Mouse (Mus musculus) brain, adult 10 weeks (tissue): Measurements from ENCODE around the gene Cdh13. TPM values are rescaled to one million over a fixed set of nuclear protein-coding genes. Genes with fewer than 3 reads are reported as not detected.

Experiments
- polyA plus RNA-seq: library from polyadenylated mRNA; stranded (reverse); fragments of 350-450 nt; fragmentation: Illumina TruSeq; extraction: RNeasy Lipid Tissue Mini Kit (QIAGEN cat#74804); gene quantifications from one replicate; pipeline ENCODE4 v1.2.3, GENCODE M21; 2015; ENCODE audit warnings: low read depth, low replicate concordance

Gene Cdh13
- 48.1 TPM for polyA plus RNA-seq

GRCm38 (mm10) chr8:118283600-118284111 is at the start of gene Cdh13:
Gene Cdh13, plus strand, starts transcription at chr8:118283733.

DNA sequence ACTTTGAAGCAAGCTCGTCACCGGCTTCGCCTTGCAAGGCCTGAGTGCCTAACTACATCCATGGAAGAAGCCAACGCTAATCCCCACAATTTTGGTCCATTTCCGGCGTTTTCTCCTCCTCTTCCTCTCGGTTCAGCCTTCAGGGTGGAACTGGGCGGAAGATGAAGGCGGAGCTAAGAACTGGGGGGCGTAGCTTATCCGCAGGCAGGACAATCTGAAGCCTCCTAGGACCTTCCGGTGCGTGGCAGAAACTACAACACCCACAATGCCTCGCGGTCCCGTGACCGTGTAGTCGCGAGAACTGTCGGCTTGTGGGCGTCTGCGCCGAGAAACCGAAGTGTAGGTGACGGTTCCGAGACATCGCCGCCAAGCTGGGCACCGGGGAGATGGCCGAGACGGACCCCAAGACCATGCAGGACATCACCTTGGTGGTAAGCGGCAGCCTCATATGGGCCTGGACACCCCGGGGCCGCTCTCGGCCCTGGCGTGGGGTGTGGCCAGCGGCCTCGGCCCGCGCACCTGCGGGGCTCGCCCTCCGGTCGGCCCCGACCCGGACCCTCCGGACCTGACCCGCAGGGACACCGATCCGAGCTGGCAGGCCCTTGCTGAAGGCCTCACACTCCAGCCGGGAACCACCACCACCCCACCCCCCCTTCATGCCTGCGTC is 1060.8 kb downstream of the Cdh13 start, which contains the start of gene Hsbp1:
Gene Hsbp1 (plus strand): TSS at position 299 of the 667 bp plus-strand sequence.

